ENCODE assay signal across 21 mouse cellular contexts in genomic region chr10:40098441-40098840, GRCm38 (mm10). TPM values are rescaled to one million over a fixed set of nuclear protein-coding genes. Genes with fewer than 3 reads are reported as not detected.
DNase-seq lines count a peak whose midpoint lies in the region; ATAC-seq and TF ChIP-seq lines count a peak whose summit lies in the region.
"Had no signal": no experiment of that assay in that cellular context is flagged by ENCODE, and none has a peak within 500 bp of the region (broad histone marks: within the 10 kb centered on the region; RNA-seq: fewer than 3 reads in every experiment).

No protein-coding gene starts in this region.

- no peak for TF ChIP-seq POLR2A in bone marrow macrophage, adult 2 months (IDR thresholded peaks at IDR 0.05; ENCODE audit: borderline replicate concordance, low read depth, low read length)

- no peaks in the 10 kb centered on the region for H3K36me3 ChIP-seq in lung, postnatal 0 days (ENCODE audit: insufficient read depth, low read length)
- no peaks in the 10 kb centered on the region for H3K36me3 ChIP-seq in stomach, postnatal 0 days (ENCODE audit: control insufficient read depth, insufficient read depth, low read length)
- H3K36me3 ChIP-seq: embryonic facial prominence, embryonic 13.5 days; heart, embryonic 12.5 days; hindbrain, embryonic 10.5 days had no signal

- H3K27me3 ChIP-seq in lung, postnatal 0 days (replicated peaks; ENCODE audit: insufficient read depth, low read length) = no peaks in the 10 kb centered on the region
- no peaks in the 10 kb centered on the region for H3K27me3 ChIP-seq in stomach, postnatal 0 days (ENCODE audit: control insufficient read depth, insufficient read depth, low read length)
- H3K27me3 ChIP-seq: embryonic facial prominence, embryonic 13.5 days; forebrain, embryonic 13.5 days; heart, embryonic 12.5 days; Patski had no signal

- no peak for TF ChIP-seq CTCF in lung, postnatal 0 days (IDR thresholded peaks at IDR 0.05)
- no peak for TF ChIP-seq CTCF in bone marrow macrophage, adult 2 months (IDR thresholded peaks at IDR 0.05; ENCODE audit: low read depth, low read length)
- no peak for TF ChIP-seq CTCF in stomach, postnatal 0 days (IDR thresholded peaks at IDR 0.05; ENCODE audit: low read depth)

- H3K9me3 ChIP-seq in lung, postnatal 0 days (ENCODE audit: low read length) = no peaks in the 10 kb centered on the region
- H3K9me3 ChIP-seq in stomach, postnatal 0 days (ENCODE audit: control insufficient read depth, low read length) = no peaks in the 10 kb centered on the region
- H3K9me3 ChIP-seq: embryonic facial prominence, embryonic 13.5 days; forebrain, embryonic 13.5 days; heart, embryonic 12.5 days; hindbrain, embryonic 10.5 days had no signal

- no peak overlapping the region for H3K4me3 ChIP-seq in lung, postnatal 0 days (ENCODE audit: low read depth, low read length)
- no peak overlapping the region for H3K4me3 ChIP-seq in bone marrow macrophage, adult 2 months (ENCODE audit: insufficient read depth, low read length)
- H3K4me3 ChIP-seq in stomach, postnatal 0 days (ENCODE audit: low read depth, low read length) = no peak overlapping the region
- H3K4me3 ChIP-seq: embryonic facial prominence, embryonic 13.5 days; forebrain, embryonic 13.5 days; heart, embryonic 12.5 days; hindbrain, embryonic 10.5 days had no signal

- H3K27ac ChIP-seq in lung, postnatal 0 days (ENCODE audit: low read length) = no peak overlapping the region
- peak overlapping the region; percentile 75 for H3K27ac ChIP-seq in bone marrow macrophage, adult 2 months (ENCODE audit: insufficient read depth, low read depth, low read length)
- H3K27ac ChIP-seq in stomach, postnatal 0 days (replicated peaks) = no peak overlapping the region
- H3K27ac ChIP-seq: embryonic facial prominence, embryonic 13.5 days; forebrain, embryonic 13.5 days; hindbrain, embryonic 10.5 days; hindbrain, embryonic 14.5 days had no signal

- no peaks in the 10 kb centered on the region for H3K4me1 ChIP-seq in lung, postnatal 0 days (ENCODE audit: insufficient read depth, low read depth, low read length)
- H3K4me1 ChIP-seq in bone marrow macrophage, adult 2 months (ENCODE audit: control insufficient read depth, insufficient read depth, low read length) = peaks cover 60% of the 10 kb centered on the region
- no peaks in the 10 kb centered on the region for H3K4me1 ChIP-seq in stomach, postnatal 0 days (replicated peaks; ENCODE audit: control insufficient read depth, insufficient read depth)
- H3K4me1 ChIP-seq: forebrain, embryonic 13.5 days; hindbrain, embryonic 10.5 days had no signal

- WGBS in lung, postnatal 0 days = 71% methylated on average over 1 of the region's 1 CpGs
- 85% methylated on average over 1 of the region's 1 CpGs for WGBS in stomach, postnatal 0 days

- no peak overlapping the region for H3K9ac ChIP-seq in lung, postnatal 0 days (replicated peaks; ENCODE audit: low read depth)
- H3K9ac ChIP-seq in stomach, postnatal 0 days (ENCODE audit: low read length) = no peak overlapping the region
- H3K9ac ChIP-seq: embryonic facial prominence, embryonic 13.5 days; forebrain, embryonic 13.5 days; heart, embryonic 12.5 days; hindbrain, embryonic 14.5 days had no signal

- no peak for TF ChIP-seq EP300 in lung, postnatal 0 days (IDR thresholded peaks at IDR 0.05)
- no peak for TF ChIP-seq EP300 in stomach, postnatal 0 days (optimal IDR thresholded peaks at IDR 0.05)

- no peak for ATAC-seq in lung, postnatal 0 days
- ATAC-seq in inflammation-experienced regulatory T-cells, adult 6 months = peak; percentile 21
- ATAC-seq in stomach, postnatal 0 days (ENCODE audit: low FRiP score, low TSS enrichment) = no peak
- ATAC-seq: activated CD4-positive, CD25-positive, alpha-beta regulatory T cell, adult 4 months; CD4-positive, CD25-positive, alpha-beta regulatory T cell, adult 4 months; forebrain, embryonic 13.5 days; intestine, embryonic 16.5 days; Patski had no signal

- DNase-seq in lung, postnatal 0 days (ENCODE audit: low spot score) = peak; percentile 65
- DNase-seq in lung, adult 18-20 months = no peak
- DNase-seq in thymus, postnatal 10 days (ENCODE audit: low spot score in 2 of 2) = no peak
- no peak for DNase-seq in stomach, postnatal 0 days (ENCODE audit: low spot score)
- DNase-seq: adrenal gland, postnatal 25 days; B cell, adult 2 months; cerebellum, adult 11-12 months; cerebellum, adult 9-10 months; cerebellum, postnatal 25 days; gastrocnemius, postnatal 10 days had no signal

- no peak overlapping the region for H3K4me2 ChIP-seq in lung, postnatal 0 days (replicated peaks; ENCODE audit: low read depth, low read length)
- no peak overlapping the region for H3K4me2 ChIP-seq in stomach, postnatal 0 days (replicated peaks; ENCODE audit: low read depth)
- H3K4me2 ChIP-seq: embryonic facial prominence, embryonic 13.5 days; forebrain, embryonic 13.5 days; heart, embryonic 12.5 days; hindbrain, embryonic 14.5 days had no signal

RNA-seq across cellular contexts. Expression of gene Slc16a10, which starts 43.6 kb away (rescaled TPM):
- 7.3 and 8.7 TPM in 2 replicates for polyA plus RNA-seq in lung, postnatal 0 days (2015; fragmentation: Nextera tagmentation; extraction: Ambion mirVana)
- polyA plus RNA-seq in bone marrow macrophage, adult 2 months (2012; ENCODE audit: insufficient read depth, insufficient read length, missing spikeins) = 59.0 and 61.3 TPM in 2 replicates
- 1 to 10 TPM in 2 of 3 experiments, under 1 TPM in 1; 0.45 to 5.5 (median 3.1) TPM for polyA plus RNA-seq in inflammation-experienced regulatory T-cells, adult 6 months (2017; shearing (Covaris generic))
- polyA plus RNA-seq in stomach, postnatal 0 days (2015; fragmentation: Nextera tagmentation; extraction: Ambion mirVana) = 2.5 and 2.6 TPM in 2 replicates
